Mouse (Mus musculus) MN1 (cell line): Measurements from ENCODE around the gene Ccdc155.
"Not testable (repeated sequence)": the region's sequence is repeated elsewhere in the genome, so short reads cannot be mapped to it uniquely, and the experiment has no call there.

Experiments
- DNase-seq: peaks from one replicate; pipeline ENCODE4 v3.0.0-alpha.2; 2016; ENCODE audit warnings: low spot score

Gene Ccdc155

DNA sequence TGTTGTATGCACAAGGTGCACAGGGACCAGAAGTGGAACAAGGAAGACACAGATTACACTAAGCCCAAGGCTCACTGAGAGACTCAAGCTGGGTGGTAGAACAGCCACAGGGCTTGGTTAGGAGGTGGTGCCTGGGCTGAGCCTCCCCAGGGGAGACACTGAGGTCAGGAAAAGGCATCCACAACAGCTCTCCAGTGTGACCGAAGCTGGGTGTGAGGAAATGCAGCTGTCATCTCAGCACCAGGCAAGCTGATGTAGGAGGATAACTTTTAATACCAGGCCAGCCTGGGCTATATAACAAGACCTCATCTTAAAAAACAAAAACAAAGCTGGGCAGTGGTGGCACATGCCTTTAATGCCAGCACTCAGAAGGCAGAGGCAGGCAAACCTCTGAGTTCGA is 13.5 kb downstream of the Ccdc155 start:
- no peak for DNase-seq

DNA sequence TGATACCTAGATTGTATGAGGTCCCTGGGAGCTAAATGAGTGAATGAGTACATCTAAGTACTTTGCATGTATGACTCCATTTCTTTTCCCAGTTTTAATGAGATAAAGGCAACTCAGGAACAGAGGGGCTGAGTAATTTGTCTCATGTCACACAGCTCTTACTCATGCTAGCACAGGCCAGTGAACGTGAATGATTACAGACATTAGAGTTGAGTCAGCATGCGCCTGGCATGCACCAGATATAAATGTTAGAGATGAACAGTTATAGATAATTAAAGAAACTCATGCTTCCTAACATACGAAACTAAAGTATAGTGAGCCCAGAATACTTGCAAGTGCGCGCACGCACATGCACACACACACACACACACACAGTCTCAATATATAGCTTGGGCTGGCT is 14.5 kb downstream of the Ccdc155 start:
- no peak for DNase-seq

DNA sequence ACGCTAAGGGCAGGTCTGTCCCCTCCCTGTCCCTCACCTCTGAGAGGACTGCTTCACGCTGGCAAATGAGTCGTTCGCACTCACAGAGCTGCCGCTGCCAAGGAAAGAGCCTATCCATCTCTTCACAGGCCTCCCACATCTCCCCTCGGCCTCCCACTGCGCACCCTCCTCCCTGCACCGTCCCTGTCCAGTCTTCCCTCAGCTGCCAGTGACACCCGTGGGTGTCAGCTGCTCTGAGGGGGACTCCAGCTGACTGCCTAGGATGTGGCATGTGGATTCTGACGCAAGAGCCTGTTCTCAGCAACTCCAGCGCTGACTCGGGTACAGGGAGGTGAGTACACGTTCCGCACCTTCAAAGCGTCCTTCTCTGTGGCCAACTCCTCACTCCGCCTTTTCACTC is 15.1 kb downstream of the Ccdc155 start:
- DNase-seq, result no peak

DNA sequence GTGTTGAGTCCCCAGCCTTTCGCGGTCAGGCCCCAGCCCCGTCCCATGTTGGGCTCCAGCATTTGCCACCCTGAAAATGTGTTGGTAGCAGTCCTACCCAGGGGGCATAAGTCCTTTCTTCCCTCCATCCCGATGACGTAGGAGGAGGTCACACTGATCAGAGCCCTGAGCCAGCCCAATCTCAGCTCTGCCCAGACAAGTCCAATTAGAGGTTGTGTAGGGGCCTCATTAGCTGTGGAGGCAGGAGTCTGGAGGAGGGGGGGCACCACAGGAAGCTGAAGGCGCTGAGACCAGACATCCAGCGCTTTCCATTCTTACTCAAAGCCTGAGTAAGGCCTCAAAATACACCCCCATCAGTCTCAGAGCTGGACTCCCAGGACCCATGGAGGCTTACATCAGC is 18.8 kb downstream of the Ccdc155 start:
- no peak for DNase-seq

DNA sequence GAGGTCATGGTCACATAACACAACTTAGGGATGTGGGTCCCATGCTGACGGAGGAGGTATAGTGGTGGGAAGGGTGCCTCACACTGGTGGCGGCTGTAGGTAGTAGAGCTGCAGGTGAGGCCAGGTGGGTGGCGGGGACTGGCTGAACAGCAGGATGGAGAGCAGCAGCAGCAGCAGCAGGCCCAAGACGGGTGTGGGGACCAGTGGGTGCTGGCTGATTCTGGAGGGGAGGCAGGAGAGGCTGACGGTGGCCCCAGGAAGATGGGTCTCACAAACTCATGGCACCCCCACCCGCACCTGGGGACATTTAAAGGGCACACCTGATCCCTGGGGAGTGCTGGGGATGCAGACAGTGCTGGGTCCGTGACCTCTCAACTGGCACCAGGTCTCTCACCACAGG is 21.0 kb downstream of the Ccdc155 start:
- DNase-seq, result no peak

DNA sequence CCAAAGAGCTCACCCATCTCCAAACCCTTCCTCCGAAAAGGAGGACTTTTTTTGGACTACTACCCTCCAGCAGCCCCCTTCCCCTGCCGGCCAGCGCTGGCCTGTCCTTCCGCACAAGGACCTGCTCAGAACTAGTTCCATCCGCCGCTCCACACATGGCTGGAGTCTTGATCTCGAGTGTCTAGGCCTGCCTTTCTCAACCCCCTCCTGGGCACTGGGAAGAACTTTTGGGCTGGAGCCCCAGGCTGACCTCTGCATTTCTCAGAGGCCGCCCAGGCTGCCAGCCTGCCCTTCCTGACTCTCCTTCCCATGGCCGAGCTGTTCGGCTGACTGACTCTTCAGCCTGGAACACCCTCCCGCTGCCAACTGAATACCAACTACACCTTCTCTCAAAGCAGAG is 22.1 kb downstream of the Ccdc155 start:
- no peak for DNase-seq

DNA sequence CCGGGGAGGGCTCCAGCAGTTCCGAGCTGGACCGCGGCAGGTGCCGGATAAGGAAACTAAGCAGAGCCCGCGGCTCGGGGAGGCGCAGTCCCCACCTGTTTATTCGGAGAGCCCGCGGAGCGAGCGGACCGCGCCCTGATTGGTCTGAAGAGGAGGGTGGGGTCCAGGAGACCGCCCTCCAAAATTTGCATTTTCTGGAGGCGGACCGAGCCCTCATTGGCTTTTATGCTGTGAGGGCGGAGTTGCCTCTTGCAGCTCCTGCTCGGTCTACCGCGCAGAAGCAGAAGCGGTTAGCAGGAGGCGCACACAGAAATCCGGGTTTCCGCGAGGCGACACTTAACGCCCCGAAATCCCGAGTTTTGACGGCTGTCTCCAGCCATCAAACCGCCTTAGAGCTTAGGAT is 22.5 kb downstream of the Ccdc155 start:
- DNase-seq, result peak; percentile 94

DNA sequence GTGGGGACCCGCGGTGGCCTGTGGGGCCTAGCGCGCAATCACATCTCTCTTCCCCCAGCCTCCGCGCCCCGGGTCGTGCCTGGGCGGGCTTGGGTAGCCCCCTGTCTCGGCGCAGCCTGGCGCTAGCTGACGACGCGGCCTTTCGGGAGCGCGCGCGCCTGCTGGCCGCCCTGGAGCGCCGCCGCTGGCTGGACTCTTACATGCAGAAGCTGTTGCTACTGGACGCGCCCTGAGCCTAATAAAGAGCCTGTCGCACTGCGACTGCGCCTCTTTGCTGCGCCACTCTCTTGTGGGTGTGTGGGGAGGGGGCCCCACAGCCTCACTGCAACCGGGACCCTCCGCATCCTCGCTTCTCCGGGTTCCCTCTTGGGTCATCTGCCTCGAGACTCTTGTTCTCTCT is 23.2 kb downstream of the Ccdc155 start:
- DNase-seq, result peak; percentile 63

DNA sequence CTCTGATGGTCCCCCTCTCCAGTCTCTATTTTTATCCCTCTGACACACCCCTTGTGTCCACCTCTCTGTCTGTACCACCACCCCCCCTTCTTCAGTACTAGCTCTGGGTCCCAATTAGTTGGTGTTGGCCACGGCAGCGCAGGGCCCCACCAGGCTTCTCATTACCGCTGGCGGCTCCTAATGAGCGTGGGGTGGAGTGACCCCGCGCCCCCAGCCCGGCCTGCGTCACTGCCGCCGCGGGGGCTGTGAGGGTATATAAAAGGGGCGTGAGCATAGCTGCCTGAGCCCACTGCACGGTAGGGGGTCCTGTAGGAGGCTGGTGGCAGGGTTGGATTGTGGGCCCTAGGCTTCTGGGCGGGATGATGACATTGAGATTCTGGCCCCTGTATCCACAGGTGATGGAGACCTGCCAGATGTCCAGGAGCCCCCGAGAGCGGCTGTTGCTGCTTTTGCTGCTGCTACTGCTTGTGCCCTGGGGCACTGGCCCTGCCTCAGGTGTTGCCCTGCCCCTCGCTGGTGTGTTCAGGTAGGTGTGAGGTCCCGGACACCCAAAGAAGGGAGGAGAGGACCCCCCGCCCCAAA is 23.7 kb downstream of the Ccdc155 start, which contains the start of gene Pth2:
TSS of gene Pth2 (plus strand) at position 100 of the 582 bp plus-strand sequence.
- no peak for DNase-seq

DNA sequence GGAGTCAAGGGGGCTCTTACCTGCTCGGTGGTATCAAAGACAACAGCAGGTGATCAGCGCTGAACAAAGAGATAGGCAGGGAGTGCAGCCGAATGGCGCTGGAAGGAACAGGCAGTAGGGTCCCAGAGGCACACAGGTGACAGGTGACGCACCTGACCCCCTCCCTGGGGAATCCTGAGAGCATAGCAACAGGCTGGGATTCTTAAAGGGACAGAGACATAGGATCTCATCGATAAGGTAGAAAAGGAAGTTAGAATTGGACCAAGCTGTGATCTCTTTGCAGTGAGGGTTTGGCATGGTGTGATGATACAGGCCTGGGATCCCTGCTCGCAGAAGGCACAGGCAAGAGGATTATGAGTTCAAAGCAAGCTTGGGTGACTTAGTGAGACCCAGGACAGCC is 25.2 kb downstream of the Ccdc155 start, which contains the start of gene Gfy:
TSS of gene Gfy (minus strand) at position 101 of the 400 bp plus-strand sequence.
- no peak for DNase-seq

DNA sequence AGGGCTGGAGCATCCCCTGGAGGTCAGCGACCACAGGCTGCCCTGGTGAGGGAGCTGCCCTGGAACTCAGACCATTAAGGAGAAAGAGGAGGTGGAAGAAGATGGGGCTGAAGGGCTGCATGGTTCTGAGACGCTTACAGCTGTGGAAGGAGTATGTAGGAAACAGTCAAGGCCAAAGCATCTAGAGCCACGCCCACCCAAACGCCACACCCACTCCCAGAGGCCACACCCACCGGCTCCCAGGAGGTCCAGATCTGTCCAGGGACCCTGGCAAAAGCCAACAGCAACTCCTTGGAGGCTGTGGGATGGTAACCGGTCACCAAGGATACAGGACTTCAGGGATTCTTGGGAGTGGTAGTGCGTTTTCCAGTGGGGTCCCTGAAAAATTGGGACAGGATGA is 26.1 kb downstream of the Ccdc155 start:
- DNase-seq, result no peak

DNA sequence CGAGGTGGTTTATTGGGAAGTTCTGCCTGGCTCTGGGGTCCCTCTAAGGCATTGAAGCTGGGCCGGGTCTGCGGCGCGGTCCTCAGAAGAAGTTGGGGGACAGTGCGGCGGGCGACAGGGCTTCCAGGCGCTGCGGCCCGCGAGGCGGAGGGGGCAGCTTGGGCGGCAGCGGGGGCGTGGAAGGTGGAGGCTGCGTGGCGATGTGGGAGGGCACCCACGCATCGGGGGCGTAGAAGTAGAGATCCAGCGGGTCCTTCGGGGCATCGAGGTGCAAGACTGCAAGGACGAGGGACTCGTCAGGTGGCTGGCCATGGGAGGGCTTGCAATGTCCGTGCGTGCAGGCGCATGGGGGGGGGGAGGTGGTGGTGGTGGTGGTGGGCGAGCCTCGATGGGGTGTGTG is 28.3 kb downstream of the Ccdc155 start:
- DNase-seq, result no peak

DNA sequence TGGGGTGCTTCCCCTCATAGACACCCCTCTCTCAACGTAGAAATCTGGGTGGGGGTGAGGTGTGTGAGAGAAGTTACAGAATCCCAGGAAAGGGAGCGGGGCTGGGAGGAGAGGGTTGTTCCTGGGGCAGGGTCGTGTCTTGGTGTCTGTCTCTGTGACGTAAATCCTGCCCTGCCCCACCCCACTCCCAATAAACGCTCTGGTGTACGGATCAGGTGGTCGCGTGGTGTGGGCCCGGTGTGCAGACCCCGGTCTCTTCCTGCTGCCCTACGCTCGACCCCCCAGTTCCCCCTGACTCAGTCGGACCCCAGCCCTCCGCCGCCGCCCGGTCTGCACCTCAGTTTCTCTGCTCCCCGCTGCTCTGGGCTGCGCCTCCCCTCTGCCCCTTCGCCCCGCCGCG is 28.8 kb downstream of the Ccdc155 start:
- no peak for DNase-seq

DNA sequence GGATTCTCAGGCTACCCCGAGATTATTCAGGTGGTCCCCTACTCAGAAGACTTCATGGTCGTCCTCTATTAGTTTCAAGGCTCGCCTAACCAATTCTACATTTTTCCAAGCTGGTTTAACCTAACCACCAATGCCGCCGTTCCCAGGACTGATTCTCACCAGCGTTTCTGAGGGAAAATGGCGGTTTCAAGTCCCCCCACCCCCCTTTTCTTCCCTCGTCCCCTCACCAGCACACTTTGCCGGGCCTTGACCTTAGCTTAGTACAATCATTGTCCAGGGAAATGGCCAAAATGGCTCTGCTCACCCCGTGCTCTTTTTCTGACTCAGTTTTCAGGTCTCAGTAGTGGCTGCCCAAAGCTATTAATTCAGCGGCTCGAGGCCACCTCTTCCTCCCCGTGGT is 29.3 kb downstream of the Ccdc155 start:
- DNase-seq, result no peak

DNA sequence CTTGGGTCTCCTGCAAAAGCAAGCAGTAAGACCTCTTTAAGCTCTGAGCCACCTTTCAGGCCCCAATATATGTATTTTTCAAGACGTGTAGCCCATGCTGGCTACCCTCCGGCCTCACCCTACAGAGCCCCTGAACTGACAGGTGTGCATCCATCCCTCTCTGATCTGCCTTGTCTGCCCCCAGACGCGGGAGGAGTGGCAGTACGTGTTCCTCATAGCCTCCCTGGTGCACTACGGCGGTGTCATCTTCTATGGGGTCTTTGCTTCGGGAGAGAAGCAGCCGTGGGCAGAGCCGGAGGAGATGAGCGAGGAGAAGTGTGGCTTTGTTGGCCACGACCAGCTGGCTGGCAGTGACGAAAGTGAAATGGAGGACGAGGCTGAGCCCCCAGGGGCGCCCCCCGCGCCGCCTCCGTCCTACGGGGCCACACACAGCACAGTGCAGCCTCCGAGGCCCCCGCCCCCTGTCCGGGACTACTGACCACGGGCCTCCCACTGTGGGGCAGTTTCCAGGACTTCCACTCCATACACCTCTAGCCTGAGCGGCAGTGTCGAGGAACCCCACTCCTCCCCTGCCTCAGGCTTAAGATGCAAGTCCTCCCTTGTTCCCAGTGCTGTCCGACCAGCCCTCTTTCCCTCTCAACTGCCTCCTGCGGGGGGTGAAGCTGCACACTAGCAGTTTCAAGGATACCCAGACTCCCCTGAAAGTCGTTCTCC is 30.0 kb downstream of the Ccdc155 start:
- DNase-seq, result no peak

DNA sequence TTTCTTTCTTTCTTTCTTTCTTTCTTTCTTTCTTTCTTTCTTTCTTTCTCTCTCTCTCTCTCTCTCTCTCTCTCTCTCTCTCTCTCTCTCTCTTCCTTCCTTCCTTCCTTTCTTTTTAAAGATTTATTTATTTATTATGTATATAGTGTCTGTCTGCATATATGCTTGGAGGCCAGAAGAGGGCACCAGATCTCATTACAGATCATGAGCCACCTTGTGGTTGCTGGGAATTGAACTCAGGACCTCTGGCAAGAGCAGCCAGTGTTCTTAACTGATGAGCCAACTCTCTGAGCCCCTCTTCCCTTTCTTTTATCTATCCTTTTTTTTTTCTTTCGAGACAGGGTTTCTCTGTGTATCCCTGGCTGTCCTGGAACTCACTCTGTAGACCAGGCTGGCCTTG is 30.9 kb downstream of the Ccdc155 start:
- DNase-seq, result not testable (repeated sequence)

DNA sequence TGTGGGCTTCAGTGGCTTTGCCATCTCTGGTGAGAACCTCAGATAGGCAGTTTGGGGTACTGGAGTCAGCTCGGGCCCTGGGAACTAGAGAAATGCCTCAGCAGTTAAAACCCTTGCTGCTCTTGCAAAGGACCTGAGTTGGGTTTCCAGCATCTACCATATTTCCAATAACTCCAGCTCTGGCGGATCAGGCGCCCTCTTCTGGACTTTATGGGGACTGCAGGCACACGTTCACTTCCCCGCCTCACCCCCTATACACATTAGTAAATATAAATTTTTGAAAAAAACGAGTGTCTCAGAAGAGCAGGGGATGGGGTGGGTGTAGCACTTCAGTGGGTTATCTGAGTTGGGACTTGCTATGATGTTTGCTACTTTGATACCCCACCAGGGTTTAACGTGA is 31.7 kb downstream of the Ccdc155 start:
- DNase-seq, result no peak

DNA sequence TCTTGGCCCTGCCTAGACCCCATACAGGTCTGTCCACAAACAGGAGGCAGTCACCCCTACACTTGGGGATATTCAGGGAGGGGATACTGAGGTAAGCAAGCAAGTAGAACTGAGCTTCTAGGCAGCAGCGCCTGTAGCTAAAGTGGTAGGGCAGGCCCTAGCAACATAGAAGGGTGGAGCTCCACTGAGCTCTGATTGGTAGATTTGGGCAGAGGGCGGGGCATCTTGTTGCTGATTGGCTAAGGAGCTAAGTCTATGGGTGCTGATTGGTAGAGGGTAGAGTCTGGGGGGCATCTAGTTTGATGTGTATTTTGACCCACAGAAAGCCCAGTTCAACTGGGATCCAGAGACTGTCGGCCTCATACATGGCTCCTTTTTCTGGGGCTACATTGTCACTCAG is 35.2 kb downstream of the Ccdc155 start:
- no peak for DNase-seq

DNA sequence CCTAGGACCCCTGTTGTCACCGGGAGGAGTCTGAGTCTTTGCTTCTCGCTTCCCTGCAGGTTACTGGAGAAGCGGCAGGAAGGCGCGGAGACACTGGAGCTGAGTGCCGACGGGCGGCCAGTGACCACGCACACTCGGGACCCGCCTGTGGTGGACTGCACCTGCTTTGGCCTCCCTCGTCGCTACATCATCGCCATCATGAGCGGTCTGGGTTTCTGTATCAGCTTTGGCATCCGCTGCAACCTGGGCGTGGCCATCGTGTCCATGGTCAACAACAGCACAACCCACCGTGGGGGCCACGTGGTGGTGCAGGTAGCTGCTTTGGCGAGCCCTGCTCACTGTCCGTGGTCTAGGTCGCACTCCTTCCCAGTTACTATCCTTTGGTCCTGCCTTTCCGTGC is 36.0 kb downstream of the Ccdc155 start:
- no peak for DNase-seq

DNA sequence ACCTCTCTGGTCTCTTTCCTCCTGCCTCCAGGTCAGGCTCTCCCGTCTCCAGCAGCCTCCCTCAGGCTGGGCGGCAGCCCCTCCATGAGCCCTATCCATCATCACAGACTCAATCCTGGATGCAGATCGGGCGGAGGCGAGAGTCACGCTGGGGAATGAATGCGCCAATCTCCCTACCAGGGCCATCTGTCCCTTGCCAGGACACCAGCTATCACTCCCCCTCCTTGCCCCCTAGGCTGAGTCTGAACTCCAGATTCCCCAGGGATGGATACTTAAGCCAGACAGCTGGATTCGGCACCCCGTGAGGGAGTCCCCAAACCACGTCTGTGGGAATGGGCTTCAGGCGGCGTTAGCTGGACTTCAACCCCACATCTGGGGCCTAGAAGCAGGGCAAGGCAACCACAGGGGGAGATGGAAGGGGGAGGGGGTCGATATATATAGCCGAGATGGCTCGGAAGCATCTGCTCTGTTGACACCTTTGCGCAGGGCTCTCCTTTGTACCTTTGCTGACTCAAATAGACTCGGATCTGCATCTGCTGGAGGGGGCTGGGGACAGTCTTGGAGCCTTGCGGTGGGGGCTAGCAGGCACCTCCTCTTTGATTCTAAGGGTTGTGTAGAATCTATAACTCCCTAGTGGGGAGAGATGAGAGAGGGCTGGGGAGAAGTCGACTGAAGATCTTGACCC is 36.8 kb downstream of the Ccdc155 start:
- no peak for DNase-seq

DNA sequence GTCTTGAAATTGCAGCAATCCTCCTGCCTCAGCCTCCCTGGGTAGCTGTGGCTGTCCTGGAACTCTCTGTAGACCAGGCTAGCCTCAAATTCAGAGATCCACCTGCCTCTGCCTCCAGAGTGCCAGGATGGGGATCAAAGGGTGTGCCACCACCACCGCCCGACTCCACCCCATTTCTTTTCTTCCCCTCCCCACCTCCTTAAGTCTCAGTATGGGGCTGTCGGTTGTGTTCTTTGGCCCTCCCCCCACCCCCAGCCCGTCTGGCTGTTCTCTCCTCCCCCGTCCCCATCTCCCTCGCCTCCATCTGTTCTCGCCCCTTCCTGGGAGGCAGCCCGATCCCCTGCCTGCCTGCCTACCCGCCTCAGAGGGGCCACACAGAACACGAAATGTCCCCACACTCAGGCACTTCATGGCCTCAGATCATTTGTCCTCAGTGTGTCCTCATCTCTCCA is 37.7 kb downstream of the Ccdc155 start:
- no peak for DNase-seq

DNA sequence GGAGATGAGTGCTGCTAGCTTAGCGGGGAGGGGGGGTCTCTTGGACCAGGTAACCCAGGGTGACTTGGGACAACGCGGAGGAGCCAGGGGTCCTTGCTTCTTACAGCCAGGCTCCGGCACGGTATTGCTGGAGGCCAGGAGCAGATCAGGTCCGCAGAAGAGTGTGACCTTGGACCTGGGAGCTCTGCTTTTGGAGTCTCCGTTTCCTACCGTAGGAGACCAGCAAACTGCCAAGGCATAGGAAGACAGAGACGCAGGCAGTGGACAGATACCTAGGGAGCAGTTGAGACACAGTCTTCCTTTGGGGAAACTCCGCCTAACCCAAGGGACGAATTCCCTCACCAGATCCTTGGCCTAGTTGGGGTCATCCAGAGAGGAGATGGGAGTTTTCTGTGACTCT is 39.0 kb downstream of the Ccdc155 start:
- no peak for DNase-seq

DNA sequence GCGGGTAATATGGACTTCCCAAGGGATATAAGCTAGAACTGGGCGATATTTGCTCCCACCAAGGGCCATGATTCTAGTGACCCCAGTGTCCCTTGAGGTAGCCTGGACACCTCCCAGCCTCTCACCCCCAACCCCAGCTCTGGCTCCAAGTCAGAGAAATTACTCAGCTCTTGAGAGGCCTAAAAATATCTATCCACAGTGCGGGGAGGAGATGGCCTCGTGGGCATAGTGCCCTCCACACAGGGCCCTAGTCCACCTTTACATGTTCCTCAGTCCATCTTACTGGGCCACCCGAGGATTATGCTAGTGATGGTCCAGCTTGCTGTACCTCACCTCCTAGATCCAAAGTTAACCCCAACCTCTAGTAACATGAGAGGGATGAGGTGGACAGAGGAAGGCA is 39.9 kb downstream of the Ccdc155 start:
- DNase-seq, result no peak
